Mouse (Mus musculus) small intestine, adult 2 months (tissue): ENCODE results near the gene Trak1. TPM values are rescaled to one million over a fixed set of nuclear protein-coding genes. Genes with fewer than 3 reads are reported as not detected.

ENCODE experiments used
- H3K27ac ChIP-seq: fragments of 200-500 bp; 2 replicates; pipeline ENCODE4 v1.5.1; 2012; ENCODE audit warnings: low read depth, low read length, control low read depth, inconsistent platforms; ENCODE audit not compliant: insufficient read depth
- H3K27me3 ChIP-seq: fragments of 200-500 bp; 2 replicates; pipeline ENCODE4 v1.6.1; 2012; ENCODE audit warnings: mild to moderate bottlenecking, moderate library complexity, low read length, inconsistent platforms; ENCODE audit not compliant: control insufficient read depth, insufficient read depth
- H3K36me3 ChIP-seq: fragments of 200-500 bp; 2 replicates; pipeline ENCODE4 v1.6.1; 2012; ENCODE audit warnings: mild to moderate bottlenecking, low read length, control low read depth, inconsistent platforms; ENCODE audit not compliant: control insufficient read depth, insufficient read depth
- H3K4me1 ChIP-seq: fragments of 200-500 bp; 2 replicates; pipeline ENCODE4 v1.6.1; 2012; ENCODE audit warnings: low read length, inconsistent platforms, mixed read lengths; ENCODE audit not compliant: control insufficient read depth, insufficient read depth, insufficient read length
- H3K4me3 ChIP-seq: fragments of 200-500 bp; 2 replicates; pipeline ENCODE4 v1.5.1; 2012; ENCODE audit warnings: low read depth, mild to moderate bottlenecking, control low read depth, inconsistent platforms, low read length, moderate library complexity
- CTCF ChIP-seq: fragments of 200-500 bp; IDR thresholded peaks from 2 replicates; pipeline ENCODE4 v1.5.1; 2012; ENCODE audit warnings: low read depth, mild to moderate bottlenecking, control low read depth, inconsistent platforms, low read length, moderate library complexity, mixed read lengths; ENCODE audit not compliant: insufficient replicate concordance, insufficient read length; ENCODE audit errors: extremely low read depth
- POLR2A ChIP-seq: fragments of 200-500 bp; IDR thresholded peaks from 2 replicates; pipeline ENCODE4 v1.6.1; 2012; ENCODE audit warnings: low read depth, mild to moderate bottlenecking, control low read depth, inconsistent platforms, low read length, moderate library complexity
- WGBS: fragments of 180-500 bp; shearing (Covaris S2); methylation state at CpG from one replicate; pipeline ENCODE4 v1.1.7; 2018; 5-methylcytosine and 5-hydroxymethylcytosine counted together
- polyA plus RNA-seq: library from polyadenylated mRNA; depleted of rRNA; stranded (reverse); fragments of >200 nt; gene quantifications from 2 replicates; pipeline ENCODE4 v1.2.3, GENCODE M21; 2012

The Trak1 gene
- polyA plus RNA-seq, 1 experiment: 99.8 TPM

DNA sequence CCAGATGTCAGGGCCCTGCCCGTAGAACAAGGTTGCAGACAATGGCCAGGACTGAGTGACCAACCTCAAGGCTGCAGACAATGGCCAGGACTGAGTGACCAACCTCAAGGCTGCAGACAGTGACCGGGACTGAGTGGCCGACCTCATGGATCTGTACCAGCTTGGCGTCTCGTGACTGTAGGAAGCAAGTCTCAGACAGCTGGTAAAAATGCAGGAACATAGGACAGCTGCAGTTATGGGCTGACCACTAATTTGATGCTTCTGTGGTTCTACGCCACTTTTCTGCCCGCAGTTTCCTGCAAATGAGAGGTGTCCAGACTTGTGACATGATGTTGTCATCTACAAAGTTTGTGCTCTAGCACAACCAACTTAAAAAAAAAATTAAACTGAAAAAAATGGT lies 4.1 kb upstream of the Trak1 start:
- Histone ChIP-seq H3K27me3 (no peaks in the 10 kb centered on the region), H3K27ac (no peak overlapping the region), H3K4me3 (no peak overlapping the region), H3K4me1 (peaks cover 4% of the 10 kb centered on the region), H3K36me3 (no peaks in the 10 kb centered on the region)
- TF ChIP-seq POLR2A (no peak), CTCF (no peak)
- WGBS: 78% methylated on average over 7 of the region's 7 CpGs

DNA sequence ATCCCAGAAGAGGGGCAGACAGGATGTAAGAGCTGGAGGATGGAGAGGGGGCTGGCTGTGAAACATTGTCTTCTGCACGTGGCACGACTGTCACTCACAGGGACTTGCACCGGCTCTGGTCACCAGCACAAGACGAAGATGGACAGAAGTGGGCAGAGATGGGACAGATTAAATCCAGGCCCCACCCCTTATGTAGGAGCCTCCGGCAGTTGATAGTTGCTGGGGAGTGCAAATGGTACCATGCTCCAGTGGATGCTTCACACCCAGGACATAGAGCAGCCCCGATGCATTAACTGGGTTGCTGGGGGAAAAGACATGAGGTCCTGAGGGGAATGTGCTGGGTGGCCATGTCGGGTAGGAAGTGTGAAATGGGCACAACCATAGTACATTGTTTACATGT lies 2.1 kb upstream of the Trak1 start:
- TF ChIP-seq CTCF (no peak), POLR2A (no peak)
- Histone ChIP-seq H3K4me3 (no peak overlapping the region), H3K27me3 (no peaks in the 10 kb centered on the region), H3K27ac (no peak overlapping the region), H3K4me1 (peaks cover 14% of the 10 kb centered on the region), H3K36me3 (no peaks in the 10 kb centered on the region)
- WGBS: 82% methylated on average over 7 of the region's 7 CpGs

DNA sequence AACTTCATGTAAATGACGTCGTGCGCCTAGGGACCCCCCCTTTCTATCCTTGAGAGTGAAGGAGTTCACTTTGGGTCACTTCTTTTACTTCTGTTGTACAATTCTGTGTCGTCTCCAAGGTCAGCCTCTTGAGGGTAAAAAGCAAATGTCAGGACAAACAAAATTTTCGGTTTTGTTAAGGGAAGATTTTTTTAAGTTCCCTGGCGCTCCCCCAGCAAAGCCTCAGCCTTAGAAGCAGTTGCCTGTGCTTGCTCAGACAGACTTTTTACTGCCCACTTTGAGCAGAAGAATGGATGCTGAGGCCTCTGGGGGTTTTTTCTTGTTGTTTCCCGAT lies 730 bp downstream of the Trak1 start:
- TF ChIP-seq CTCF (no peak), POLR2A (no peak)
- peak overlapping the region; percentile 94 for H3K27ac ChIP-seq
- 1% methylated on average over 7 of the region's 7 CpGs for WGBS

DNA sequence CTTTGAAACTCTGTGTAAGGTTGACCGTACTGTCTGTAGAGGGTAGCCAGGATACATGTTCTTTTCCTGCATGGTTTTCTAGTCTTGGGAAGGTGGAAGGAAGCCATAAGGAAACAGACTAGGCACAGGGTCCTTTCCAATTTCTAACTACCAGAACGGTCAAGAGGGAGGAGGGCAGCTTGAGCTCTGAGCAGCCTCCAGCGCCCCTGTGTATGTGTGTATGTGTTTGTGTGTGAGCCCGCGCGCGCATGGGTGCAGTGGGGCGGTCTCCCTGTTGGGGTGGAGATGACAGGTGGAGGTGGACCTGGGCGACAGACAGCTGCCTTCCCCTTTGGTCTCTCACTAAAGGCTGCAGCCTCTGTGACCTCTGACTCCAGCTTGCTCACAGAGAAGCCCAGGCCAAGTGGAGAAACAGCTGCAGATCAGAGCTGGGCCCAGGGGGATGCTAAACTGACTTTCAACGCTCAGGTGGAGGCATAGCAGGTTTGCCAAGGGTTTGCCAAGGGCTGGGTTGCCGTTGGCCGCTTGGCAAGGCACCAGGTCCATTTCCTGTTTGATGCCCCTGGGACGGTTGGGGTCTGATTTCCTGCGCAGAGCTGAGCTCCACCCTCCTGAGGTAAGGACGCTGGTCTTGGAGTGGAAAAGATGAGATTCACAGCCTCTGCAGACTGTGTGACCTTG lies 1.2 kb downstream of the Trak1 start:
- peak overlapping the region; percentile 99 for H3K4me3 ChIP-seq
- TF ChIP-seq CTCF (no peak), POLR2A (peak; percentile 46; the same call in 1 of the 2 replicates)
- peaks cover 36% of the 10 kb centered on the region for H3K4me1 ChIP-seq
- no peaks in the 10 kb centered on the region for H3K27me3 ChIP-seq
- H3K36me3 ChIP-seq: 0 out of 2 replicates have a peak, but pooled peaks cover 1% of the 10 kb centered on the region
- peak overlapping the region; percentile 94 for H3K27ac ChIP-seq
- WGBS: 6% methylated on average over 15 of the region's 15 CpGs

More for the DNA sequence above, 730 bp downstream of the Trak1 start:
- no peaks in the 10 kb centered on the region for H3K27me3 ChIP-seq
- H3K4me1 ChIP-seq: peaks cover 31% of the 10 kb centered on the region
- peak overlapping the region; percentile 99 for H3K4me3 ChIP-seq
- H3K36me3 ChIP-seq: 0 out of 2 replicates have a peak, but pooled peaks cover 1% of the 10 kb centered on the region

DNA sequence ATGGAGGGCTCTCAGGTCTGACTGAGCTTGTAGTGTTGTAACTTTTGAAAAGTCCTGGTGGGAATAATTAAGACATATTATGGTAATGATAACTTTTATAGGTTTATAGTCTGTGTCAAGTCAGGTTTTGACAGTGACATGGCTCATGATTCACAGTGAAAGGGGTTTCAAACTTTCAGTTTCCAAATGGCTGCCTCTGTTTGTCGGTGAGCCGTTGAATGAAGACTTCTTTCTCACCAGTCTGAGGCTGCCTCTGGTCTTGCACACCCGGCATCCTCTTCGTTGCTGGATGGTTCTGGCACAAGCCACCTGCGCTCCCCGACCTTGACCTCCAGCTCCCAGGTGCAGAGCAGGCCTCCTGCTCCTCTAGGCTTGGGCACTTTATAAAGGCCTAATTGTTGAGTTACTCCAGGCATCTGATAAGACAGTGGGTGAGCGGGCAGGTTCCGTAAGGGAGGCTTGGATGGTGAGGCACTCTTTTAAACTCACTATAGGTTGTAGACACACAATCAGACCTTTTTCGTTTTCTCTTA lies 2.0 kb downstream of the Trak1 start:
- no peaks in the 10 kb centered on the region for H3K27me3 ChIP-seq
- H3K27ac ChIP-seq: peak overlapping the region; percentile 94
- TF ChIP-seq CTCF (0 out of 2 replicates have a peak, but pooled peaks have one; percentile 7), POLR2A (no peak)
- H3K4me3 ChIP-seq: peak overlapping the region; percentile 59
- peaks cover 40% of the 10 kb centered on the region for H3K4me1 ChIP-seq
- H3K36me3 ChIP-seq: 0 out of 2 replicates have a peak, but pooled peaks cover 1% of the 10 kb centered on the region
- WGBS: 18% methylated on average over 9 of the region's 9 CpGs

DNA sequence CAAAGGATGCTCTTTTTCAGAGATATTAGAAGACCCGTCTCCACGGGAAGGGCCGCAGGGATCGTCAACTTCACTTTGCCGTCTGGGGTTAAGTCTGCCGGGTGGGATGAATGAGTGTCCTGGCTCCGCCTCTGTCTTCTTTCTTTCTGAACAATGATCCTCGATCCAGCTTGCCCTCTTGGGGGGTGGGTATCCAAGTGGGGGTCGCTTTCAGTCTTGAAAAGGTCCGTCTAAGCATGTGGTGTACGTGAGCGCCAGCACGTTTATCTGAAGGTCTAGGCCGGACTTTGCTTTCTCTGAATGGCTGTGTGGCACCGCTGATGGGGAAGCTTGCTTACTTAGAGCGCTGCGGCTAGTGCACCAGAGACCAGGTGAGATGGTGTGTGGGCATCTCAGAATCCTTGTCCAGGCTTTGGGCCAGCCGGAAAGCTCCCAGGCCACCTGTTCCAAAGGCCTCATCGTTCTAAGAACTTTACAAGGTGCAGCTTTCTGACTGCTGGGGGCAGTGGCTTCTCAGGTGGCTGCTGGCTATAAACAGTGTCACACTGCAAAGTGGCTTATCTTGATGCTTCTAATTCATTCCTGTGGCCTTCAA lies 2.8 kb downstream of the Trak1 start:
- H3K27me3 ChIP-seq: no peaks in the 10 kb centered on the region
- 29% methylated on average over 19 of the region's 19 CpGs for WGBS
- H3K36me3 ChIP-seq: 0 out of 2 replicates have a peak, but pooled peaks cover 1% of the 10 kb centered on the region
- H3K4me1 ChIP-seq: peaks cover 42% of the 10 kb centered on the region
- peak overlapping the region; percentile 59 for H3K4me3 ChIP-seq
- TF ChIP-seq POLR2A (peak; percentile 9; the same call in 1 of the 2 replicates), CTCF (no peak)
- peak overlapping the region; percentile 94 for H3K27ac ChIP-seq
